Mouse (Mus musculus): ENCODE measurements around the gene Galnt2. TPM values are rescaled to one million over a fixed set of nuclear protein-coding genes. Genes with fewer than 3 reads are reported as not detected.

Gene Galnt2
- polyA plus RNA-seq (2021), result 129 TPM

DNA sequence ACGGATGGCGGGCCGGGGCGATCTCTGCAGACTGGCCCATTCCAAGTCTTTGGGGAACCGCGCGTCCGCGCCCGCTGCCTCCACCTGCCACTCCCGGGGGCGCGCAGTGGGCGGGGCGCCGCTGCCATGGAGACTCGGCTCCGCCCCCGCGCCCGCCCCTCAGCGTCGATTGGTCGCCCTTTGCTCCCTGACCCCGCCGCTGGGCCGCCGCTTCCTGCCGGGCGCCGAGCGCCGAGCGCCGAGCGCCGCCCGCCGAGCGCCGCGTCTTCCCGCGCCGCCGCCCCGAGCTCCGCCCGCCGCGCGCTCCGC, at the start of gene Galnt2:
Gene Galnt2, plus strand, starts transcription at position 216 of the 309 bp plus-strand sequence.
- no peak for TF ChIP-seq CTCF (IDR thresholded peaks at IDR 0.05)
- peak; percentile 75 for ATAC-seq
- in situ Hi-C loops (cut with MboI; ENCODE audit: low pct_unique_long_range_greater_than_20kb), result loop anchor here (5.0 kb wide), 1 partner anchor 179 kb away; no protein-coding TSS in a partner anchor
- DNase-seq (ENCODE audit: low read depth, low spot score), result no peak
- no peaks in the 10 kb centered on the region for H3K27me3 ChIP-seq
- POLR2A ChIA-PET, result no interaction called here
- CTCF ChIA-PET, result no interaction called here

DNA sequence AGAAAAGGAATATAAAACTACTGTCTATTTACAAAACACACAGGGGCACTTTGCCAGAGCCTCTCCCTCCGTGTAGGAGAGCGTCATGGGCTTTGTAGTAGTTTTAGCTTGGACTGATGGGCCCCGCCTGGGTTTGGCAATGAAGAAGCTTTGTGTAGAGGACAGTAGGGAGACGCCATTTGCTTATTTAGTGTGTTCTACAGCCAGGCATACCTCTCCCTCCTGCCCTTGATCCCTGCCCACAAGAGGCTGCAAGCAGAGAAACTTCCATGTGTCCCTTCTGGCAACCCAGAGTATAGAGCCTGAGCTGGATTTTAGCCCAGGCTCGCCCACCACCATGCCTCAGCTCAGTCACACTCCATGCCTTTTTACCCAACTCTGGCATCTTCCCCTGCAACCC, 49.4 kb upstream of the Galnt2 start:
- ATAC-seq (no peak), DNase-seq (ENCODE audit: low read depth, low spot score) (no peak)
- H3K27me3 ChIP-seq, result no peaks in the 10 kb centered on the region
- in situ Hi-C loops (cut with MboI; ENCODE audit: low pct_unique_long_range_greater_than_20kb), result no loop called here
- TF ChIP-seq CTCF (IDR thresholded peaks at IDR 0.05), result no peak
- POLR2A ChIA-PET, result no interaction called here
- CTCF ChIA-PET, result interaction anchor here (1.2 kb wide), 1 partner anchor 9 kb away, joined by 4 read pairs; no protein-coding TSS in a partner anchor

DNA sequence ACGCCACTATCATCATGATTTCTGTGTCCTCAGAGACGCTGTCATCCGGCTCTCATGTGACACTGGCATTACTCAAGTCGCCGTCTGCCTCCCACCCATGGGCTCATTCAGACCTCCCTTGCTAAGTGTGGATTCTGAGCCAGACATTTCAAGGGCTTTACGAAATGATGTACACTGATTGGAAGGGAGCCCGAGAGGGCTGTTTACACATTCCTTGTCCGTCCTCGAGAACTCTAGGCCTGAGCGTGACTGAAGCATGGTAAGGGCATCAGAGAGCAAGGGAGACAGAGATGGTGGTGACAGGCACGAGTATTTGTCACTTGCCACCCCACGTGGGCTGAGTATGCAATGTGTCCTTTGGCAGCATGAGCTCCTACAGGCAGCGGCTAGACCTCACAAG, 49.0 kb upstream of the Galnt2 start:
- ChIA-PET POLR2A (interaction anchor here (1.0 kb wide), 1 partner anchor 9 kb away, joined by 6 read pairs; no protein-coding TSS in a partner anchor), CTCF (no interaction called here)
- in situ Hi-C loops (cut with MboI; ENCODE audit: low pct_unique_long_range_greater_than_20kb), result no loop called here
- ATAC-seq, result no peak
- DNase-seq (ENCODE audit: low read depth, low spot score), result no peak
- H3K27me3 ChIP-seq, result no peaks in the 10 kb centered on the region
- no peak for TF ChIP-seq CTCF (IDR thresholded peaks at IDR 0.05)

GRCm38 (mm10) chr8:124184078-124184477, 47.1 kb upstream of the Galnt2 start:
- POLR2A ChIA-PET, result interaction anchor here (0.6 kb wide), 1 partner anchor 643 kb away, joined by 3 read pairs; no protein-coding TSS in a partner anchor
- in situ Hi-C loops (cut with MboI; ENCODE audit: low pct_unique_long_range_greater_than_20kb), result no loop called here
- no peaks in the 10 kb centered on the region for H3K27me3 ChIP-seq
- no peak for ATAC-seq
- CTCF ChIA-PET, result interaction anchor here (1.3 kb wide), 1 partner anchor 40 kb away, joined by 3 read pairs; no protein-coding TSS in a partner anchor
- DNase-seq (ENCODE audit: low read depth, low spot score), result no peak
- no peak for TF ChIP-seq CTCF (IDR thresholded peaks at IDR 0.05)

DNA sequence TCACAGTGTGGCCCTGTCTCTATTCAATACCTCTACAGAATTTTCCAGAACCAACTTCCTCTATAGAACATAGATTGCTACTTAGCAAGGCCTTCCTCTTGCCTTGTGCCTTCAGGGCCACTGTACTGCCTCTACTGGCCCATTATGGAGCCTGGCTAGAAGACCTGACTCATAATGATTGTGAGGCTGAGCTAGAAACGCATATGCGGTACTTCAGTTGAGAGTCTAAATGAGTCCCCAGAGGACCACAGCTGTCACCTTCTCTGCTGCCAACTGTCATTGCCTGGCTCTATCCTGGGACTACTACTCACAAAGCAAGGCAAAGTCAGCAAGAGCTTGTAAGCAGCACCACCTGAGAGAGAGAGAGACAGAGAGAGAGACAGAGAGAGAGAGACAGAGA, 46.7 kb upstream of the Galnt2 start:
- H3K27me3 ChIP-seq, result no peaks in the 10 kb centered on the region
- DNase-seq (ENCODE audit: low read depth, low spot score) (no peak), ATAC-seq (no peak)
- CTCF ChIA-PET, result interaction anchor here (1.1 to 1.5 kb wide), 4 partner anchors 8 to 162 kb away, joined by 3 to 4 read pairs (median 4); no protein-coding TSS in a partner anchor
- POLR2A ChIA-PET, result no interaction called here
- TF ChIP-seq CTCF (IDR thresholded peaks at IDR 0.05), result no peak
- in situ Hi-C loops (cut with MboI; ENCODE audit: low pct_unique_long_range_greater_than_20kb), result no loop called here

DNA sequence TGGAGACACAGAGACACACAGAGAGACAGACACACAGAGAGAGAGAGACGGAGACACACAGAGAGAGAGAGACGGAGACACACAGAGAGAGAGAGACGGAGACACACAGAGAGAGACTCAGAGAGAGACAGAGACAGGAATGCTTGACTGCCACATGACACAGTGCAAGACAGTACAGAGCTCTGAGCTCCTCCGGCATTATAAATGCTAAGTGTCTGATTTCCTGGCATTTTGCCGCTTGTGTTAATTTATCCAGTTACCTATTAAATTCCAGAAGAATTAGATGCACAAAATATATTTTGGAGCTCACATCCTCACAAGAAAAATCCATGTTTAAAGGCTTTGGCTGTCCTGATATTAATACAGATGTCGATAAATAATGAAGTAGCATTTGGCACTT, 46.1 kb upstream of the Galnt2 start:
- H3K27me3 ChIP-seq, result no peaks in the 10 kb centered on the region
- DNase-seq (ENCODE audit: low read depth, low spot score) (no peak), ATAC-seq (no peak)
- CTCF ChIA-PET, result interaction anchor here (0.9 to 1.5 kb wide), 6 partner anchors 9 to 162 kb away, joined by 3 to 4 read pairs (median 4); no protein-coding TSS in a partner anchor
- POLR2A ChIA-PET, result no interaction called here
- in situ Hi-C loops (cut with MboI; ENCODE audit: low pct_unique_long_range_greater_than_20kb), result no loop called here
- TF ChIP-seq CTCF (IDR thresholded peaks at IDR 0.05), result no peak

GRCm38 (mm10) chr8:124190388-124190787, 40.8 kb upstream of the Galnt2 start:
- ATAC-seq, result no peak
- no peaks in the 10 kb centered on the region for H3K27me3 ChIP-seq
- no peak for TF ChIP-seq CTCF (IDR thresholded peaks at IDR 0.05)
- DNase-seq (ENCODE audit: low read depth, low spot score), result no peak
- in situ Hi-C loops (cut with MboI; ENCODE audit: low pct_unique_long_range_greater_than_20kb), result no loop called here
- CTCF ChIA-PET, result interaction anchor here (1.2 kb wide), 1 partner anchor 156 kb away, joined by 3 read pairs; no protein-coding TSS in a partner anchor
- POLR2A ChIA-PET, result interaction anchor here (0.6 kb wide), 1 partner anchor 28 kb away, joined by 4 read pairs; no protein-coding TSS in a partner anchor

DNA sequence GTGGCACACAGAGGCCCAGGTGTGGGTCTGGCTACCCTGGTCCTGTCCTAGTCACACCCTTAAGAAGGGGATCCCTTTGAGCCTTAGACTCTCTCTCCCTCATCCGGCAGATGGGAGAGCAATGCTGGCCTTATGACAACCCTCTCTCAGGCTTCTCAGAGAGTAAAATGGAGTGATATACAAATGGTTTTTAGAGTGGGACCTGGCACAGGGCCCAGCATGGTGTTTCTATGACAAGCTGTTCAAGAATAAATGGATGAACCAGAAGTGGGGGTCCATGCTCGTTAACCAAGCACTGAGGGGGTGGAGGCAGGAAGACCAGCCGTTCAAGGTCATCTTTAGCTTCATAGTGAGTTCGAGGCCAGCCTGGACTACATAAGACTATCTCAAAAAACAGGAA, 38.9 kb upstream of the Galnt2 start:
- in situ Hi-C loops (cut with MboI; ENCODE audit: low pct_unique_long_range_greater_than_20kb), result no loop called here
- ChIA-PET POLR2A (no interaction called here), CTCF (no interaction called here)
- ATAC-seq, result no peak
- no peak for TF ChIP-seq CTCF (IDR thresholded peaks at IDR 0.05)
- no peak for DNase-seq (ENCODE audit: low read depth, low spot score)
- no peaks in the 10 kb centered on the region for H3K27me3 ChIP-seq

GRCm38 (mm10) chr8:124192976-124193375, 38.2 kb upstream of the Galnt2 start:
- ChIA-PET POLR2A (no interaction called here), CTCF (no interaction called here)
- no peak for TF ChIP-seq CTCF (IDR thresholded peaks at IDR 0.05)
- H3K27me3 ChIP-seq, result no peaks in the 10 kb centered on the region
- in situ Hi-C loops (cut with MboI; ENCODE audit: low pct_unique_long_range_greater_than_20kb), result no loop called here
- ATAC-seq, result no peak
- no peak for DNase-seq (ENCODE audit: low read depth, low spot score)

DNA sequence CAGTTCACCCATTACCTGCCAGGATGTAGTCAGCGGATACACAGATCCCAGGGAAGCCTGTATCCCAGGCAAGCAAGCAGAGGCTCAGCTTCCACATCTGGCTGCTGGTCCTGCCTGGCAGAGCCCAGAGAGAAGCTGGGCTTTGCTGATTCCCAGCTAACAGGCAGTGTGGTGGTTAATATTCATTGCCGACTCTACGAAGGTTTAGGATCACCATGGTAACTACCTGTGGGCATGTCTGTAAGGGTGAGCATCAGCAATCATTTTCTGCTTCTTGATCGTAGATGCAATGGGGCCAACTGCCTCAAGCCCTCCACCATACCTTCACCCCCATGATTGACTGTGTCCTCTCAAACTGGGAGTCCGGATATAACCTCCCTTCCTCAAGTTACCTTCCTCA, 37.2 kb upstream of the Galnt2 start:
- TF ChIP-seq CTCF (IDR thresholded peaks at IDR 0.05), result no peak
- POLR2A ChIA-PET, result interaction anchor here (0.6 kb wide), 1 partner anchor 228 kb away, joined by 4 read pairs; no protein-coding TSS in a partner anchor
- CTCF ChIA-PET, result interaction anchor here (0.6 kb wide), 1 partner anchor 18 kb away, joined by 3 read pairs; no protein-coding TSS in a partner anchor
- DNase-seq (ENCODE audit: low read depth, low spot score) (no peak), ATAC-seq (no peak)
- in situ Hi-C loops (cut with MboI; ENCODE audit: low pct_unique_long_range_greater_than_20kb), result no loop called here
- H3K27me3 ChIP-seq, result no peaks in the 10 kb centered on the region

DNA sequence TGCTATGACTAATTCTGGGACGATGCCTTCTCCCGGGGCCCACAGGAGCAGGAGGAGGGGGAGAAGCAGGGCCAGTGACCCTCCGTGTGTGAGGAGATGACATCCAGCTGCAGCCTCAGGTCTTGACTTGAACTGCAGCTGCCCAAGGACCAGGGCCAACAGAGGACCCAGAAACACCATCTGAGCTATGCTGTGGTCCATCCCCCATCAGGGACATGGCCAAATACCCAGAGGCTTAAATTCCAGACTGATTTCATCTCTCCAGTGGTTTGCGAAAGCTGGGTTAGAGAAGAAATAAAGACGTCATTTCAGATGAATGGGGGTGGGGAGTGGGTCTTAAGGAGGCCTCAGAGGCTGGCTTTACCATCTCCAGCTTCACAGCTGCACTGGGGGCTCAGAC, 35.0 kb upstream of the Galnt2 start:
- in situ Hi-C loops (cut with MboI; ENCODE audit: low pct_unique_long_range_greater_than_20kb), result no loop called here
- ATAC-seq (peak; percentile 87), DNase-seq (ENCODE audit: low read depth, low spot score) (peak; percentile 83)
- no peaks in the 10 kb centered on the region for H3K27me3 ChIP-seq
- ChIA-PET POLR2A (no interaction called here), CTCF (interaction anchor here (0.9 to 2.1 kb wide), 3 partner anchors 8 to 55 kb away, joined by 3 to 5 read pairs (median 3); no protein-coding TSS in a partner anchor)
- TF ChIP-seq CTCF (IDR thresholded peaks at IDR 0.05), result no peak

DNA sequence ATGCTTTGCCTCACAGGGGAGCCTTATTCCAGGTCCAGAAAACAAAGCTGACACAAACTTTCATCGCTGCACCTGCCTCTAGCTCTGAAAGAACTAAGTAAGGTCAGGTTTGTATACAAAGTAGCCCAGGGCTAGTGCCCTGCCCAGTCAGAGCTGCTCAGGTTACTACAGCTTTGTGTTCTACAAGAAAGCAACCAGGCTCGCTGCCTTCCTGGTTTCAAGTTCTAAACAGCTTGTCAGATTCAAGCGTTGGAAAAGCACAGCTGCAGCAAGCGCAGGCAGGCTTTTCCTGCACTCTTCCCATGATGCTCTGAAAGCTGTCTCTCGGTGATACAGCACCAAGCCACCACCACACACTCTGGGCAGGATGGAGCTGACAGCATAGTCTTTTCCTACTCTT, 34.4 kb upstream of the Galnt2 start:
- CTCF ChIA-PET, result interaction anchor here (0.9 to 2.1 kb wide), 3 partner anchors 9 to 55 kb away, joined by 3 to 5 read pairs (median 3); no protein-coding TSS in a partner anchor

More for the DNA sequence above, 34.4 kb upstream of the Galnt2 start:
- ATAC-seq (no peak), DNase-seq (ENCODE audit: low read depth, low spot score) (no peak)
- POLR2A ChIA-PET, result no interaction called here
- no peak for TF ChIP-seq CTCF (IDR thresholded peaks at IDR 0.05)
- no peaks in the 10 kb centered on the region for H3K27me3 ChIP-seq
- in situ Hi-C loops (cut with MboI; ENCODE audit: low pct_unique_long_range_greater_than_20kb), result no loop called here
